Mouse (Mus musculus) bone marrow macrophage, adult 2 months (primary cell): ENCODE measurements at regions not wholly inside any gene's neighbourhood (a gene's known extent, or its start where the extent isn't known, plus 50 kb on each side); places are given as distances from the start of the nearest gene placed in this dataset.

Experiments
- CTCF ChIP-seq: IDR thresholded peaks from 2 replicates; pipeline ENCODE4 v1.5.1; 2012; ENCODE audit warnings: low read depth, mild to moderate bottlenecking, low read length, moderate library complexity
- POLR2A ChIP-seq: IDR thresholded peaks from 2 replicates; pipeline ENCODE4 v1.6.1; 2012; ENCODE audit warnings: mild to moderate bottlenecking, low read depth, low read length, borderline replicate concordance

GRCm38 (mm10) chr1:77073071-77073470 lies 441.8 kb downstream of the Epha4 start:
- no peak for TF ChIP-seq CTCF
- no peak for TF ChIP-seq POLR2A
